Mouse (Mus musculus) lung, embryonic 15.5 days (tissue): ENCODE results near the gene Cdc42bpg. TPM values are rescaled to one million over a fixed set of nuclear protein-coding genes. Genes with fewer than 3 reads are reported as not detected.

Experiments
- ATAC-seq: fragments of 200-750 bp; cut with Nextera tagmentation; 2 replicates; pipeline ENCODE4 v1.8.0; 2017; ENCODE audit warnings: moderate number of reproducible peaks, borderline replicate concordance; ENCODE audit not compliant: low FRiP score, low TSS enrichment; ENCODE audit errors: extremely low read depth
- H3K27ac ChIP-seq: fragments of 300-500 bp; sonication (generic); 2 replicates; pipeline ENCODE4 v1.5.1; 2015; ENCODE audit warnings: moderate library complexity, mild to moderate bottlenecking, inconsistent platforms
- H3K27me3 ChIP-seq: fragments of 300-500 bp; sonication (generic); 2 replicates; pipeline ENCODE4 v1.6.1; 2015; ENCODE audit warnings: inconsistent platforms
- H3K36me3 ChIP-seq: fragments of 300-500 bp; sonication (generic); 2 replicates; pipeline ENCODE4 v1.6.1; 2015; ENCODE audit warnings: inconsistent platforms
- H3K4me1 ChIP-seq: fragments of 300-500 bp; sonication (generic); 2 replicates; pipeline ENCODE4 v1.6.1; 2015; ENCODE audit warnings: inconsistent platforms
- H3K4me2 ChIP-seq: fragments of 300-500 bp; sonication (generic); 2 replicates; pipeline ENCODE4 v1.6.1; 2015; ENCODE audit warnings: inconsistent platforms, mild to moderate bottlenecking, moderate library complexity
- H3K4me3 ChIP-seq: fragments of 300-500 bp; sonication (generic); 2 replicates; pipeline ENCODE4 v1.5.1; 2015; ENCODE audit warnings: mild to moderate bottlenecking, inconsistent platforms
- H3K9ac ChIP-seq: fragments of 300-500 bp; sonication (generic); 2 replicates; pipeline ENCODE4 v1.6.1; 2015; ENCODE audit warnings: inconsistent platforms
- H3K9me3 ChIP-seq: fragments of 300-500 bp; sonication (generic); 2 replicates; pipeline ENCODE4 v1.6.1; 2016; ENCODE audit warnings: inconsistent platforms
- WGBS: fragments of 180-500 bp; shearing (Covaris S2); methylation state at CpG from one replicate; pipeline ENCODE4 v1.1.7; 2015; 5-methylcytosine and 5-hydroxymethylcytosine counted together
- microRNA counts: library from miRNA; unstranded; fragments of <30 nt; microRNA quantifications from one replicate; lab custom pipeline; 2016
- microRNA-seq: library from miRNA; unstranded; fragments of <30 nt; microRNA quantifications from one replicate; pipeline ENCODE4, GENCODE M21; 2016
- polyA plus RNA-seq: library from polyadenylated mRNA; unstranded; fragments of >200 nt; fragmentation: Nextera tagmentation; extraction: Ambion mirVana; gene quantifications from 2 replicates; pipeline ENCODE4 v1.2.1, GENCODE M21; 2015

The Cdc42bpg gene
- polyA plus RNA-seq, 1 experiment from 2014 or later, result 0.92 TPM

DNA sequence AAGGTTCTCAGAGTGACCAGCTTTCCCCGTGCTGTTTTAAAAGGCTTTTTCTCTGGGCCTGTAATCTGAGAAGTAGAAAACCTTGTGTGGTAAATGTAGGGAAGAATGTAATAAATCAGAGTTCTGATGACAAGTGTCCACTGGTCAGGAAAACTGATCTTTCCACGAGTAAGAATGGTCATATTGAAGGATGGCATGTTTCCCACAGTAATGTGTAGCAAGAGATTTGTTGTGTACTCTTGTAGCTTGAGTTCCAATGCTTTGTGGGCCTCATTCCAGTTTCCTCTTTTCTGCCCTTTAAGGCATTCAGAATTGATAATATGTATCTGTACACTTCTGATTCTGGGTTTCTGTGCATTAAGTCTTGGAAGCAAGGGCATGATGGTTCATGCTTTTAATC lies 58.6 kb downstream of the Cdc42bpg start:
- H3K27me3 ChIP-seq, result no peaks in the 10 kb centered on the region
- no peak overlapping the region for H3K27ac ChIP-seq
- 1% methylated on average over 2 of the region's 2 CpGs for WGBS
- peak overlapping the region; percentile 95 for H3K9ac ChIP-seq
- no peaks in the 10 kb centered on the region for H3K9me3 ChIP-seq
- H3K4me2 ChIP-seq, result peak overlapping the region; percentile 67
- peaks cover 46% of the 10 kb centered on the region for H3K36me3 ChIP-seq
- peak overlapping the region; percentile 85 for H3K4me3 ChIP-seq
- H3K4me1 ChIP-seq, result peaks cover 28% of the 10 kb centered on the region
- ATAC-seq, result no peak

DNA sequence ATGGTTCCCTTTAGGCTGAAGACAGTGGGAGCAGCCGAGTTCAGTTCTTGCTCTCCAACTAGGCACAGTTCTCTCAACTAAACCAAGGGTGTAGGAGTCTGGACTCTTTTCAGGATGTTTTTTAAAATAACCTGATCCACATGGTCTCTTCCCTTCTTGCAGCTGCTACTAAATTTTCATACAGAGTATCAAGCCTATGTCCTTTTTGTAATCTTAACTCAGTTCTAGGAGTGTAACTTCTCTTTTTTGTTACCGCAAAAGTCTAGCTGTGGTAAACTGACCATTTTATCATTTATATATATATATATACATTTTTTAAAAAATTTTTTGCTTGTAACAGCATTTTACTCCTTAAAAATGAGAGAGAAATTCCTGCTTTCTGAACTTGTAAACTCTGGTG lies 63.9 kb downstream of the Cdc42bpg start:
- no peak overlapping the region for H3K27ac ChIP-seq
- 89% methylated on average over 2 of the region's 2 CpGs for WGBS
- peaks cover 21% of the 10 kb centered on the region for H3K4me1 ChIP-seq
- no peak overlapping the region for H3K4me3 ChIP-seq
- no peak overlapping the region for H3K9ac ChIP-seq
- H3K27me3 ChIP-seq, result no peaks in the 10 kb centered on the region
- no peaks in the 10 kb centered on the region for H3K9me3 ChIP-seq
- no peak overlapping the region for H3K4me2 ChIP-seq
- no peak for ATAC-seq
- peaks cover 93% of the 10 kb centered on the region for H3K36me3 ChIP-seq

DNA sequence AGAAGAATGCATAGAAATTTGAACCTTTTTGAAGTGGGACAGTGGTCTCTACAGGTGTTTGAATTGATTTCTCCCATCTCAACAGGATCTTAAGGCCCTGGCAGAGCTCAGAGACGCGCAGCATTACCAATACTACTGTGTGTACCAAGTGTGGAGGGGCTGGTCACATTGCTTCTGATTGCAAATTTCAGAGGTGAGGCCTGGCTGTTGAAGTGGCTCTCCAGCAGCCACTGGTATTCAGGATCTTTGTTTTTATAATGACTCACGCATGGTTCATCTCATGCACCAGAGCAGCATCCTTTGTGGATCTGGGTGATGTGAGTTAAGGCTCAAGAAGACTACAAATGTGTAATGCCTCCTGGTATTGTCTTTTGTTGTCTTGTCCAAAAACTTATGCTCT lies 66.2 kb downstream of the Cdc42bpg start:
- H3K4me1 ChIP-seq, result peaks cover 6% of the 10 kb centered on the region; the same call in 1 of the 2 replicates
- no peak overlapping the region for H3K4me2 ChIP-seq
- H3K4me3 ChIP-seq, result no peak overlapping the region
- ATAC-seq, result no peak
- H3K27me3 ChIP-seq, result no peaks in the 10 kb centered on the region
- WGBS, result 78% methylated on average over 3 of the region's 3 CpGs
- H3K27ac ChIP-seq, result no peak overlapping the region
- no peaks in the 10 kb centered on the region for H3K9me3 ChIP-seq
- H3K36me3 ChIP-seq, result peaks cover 94% of the 10 kb centered on the region
- no peak overlapping the region for H3K9ac ChIP-seq

DNA sequence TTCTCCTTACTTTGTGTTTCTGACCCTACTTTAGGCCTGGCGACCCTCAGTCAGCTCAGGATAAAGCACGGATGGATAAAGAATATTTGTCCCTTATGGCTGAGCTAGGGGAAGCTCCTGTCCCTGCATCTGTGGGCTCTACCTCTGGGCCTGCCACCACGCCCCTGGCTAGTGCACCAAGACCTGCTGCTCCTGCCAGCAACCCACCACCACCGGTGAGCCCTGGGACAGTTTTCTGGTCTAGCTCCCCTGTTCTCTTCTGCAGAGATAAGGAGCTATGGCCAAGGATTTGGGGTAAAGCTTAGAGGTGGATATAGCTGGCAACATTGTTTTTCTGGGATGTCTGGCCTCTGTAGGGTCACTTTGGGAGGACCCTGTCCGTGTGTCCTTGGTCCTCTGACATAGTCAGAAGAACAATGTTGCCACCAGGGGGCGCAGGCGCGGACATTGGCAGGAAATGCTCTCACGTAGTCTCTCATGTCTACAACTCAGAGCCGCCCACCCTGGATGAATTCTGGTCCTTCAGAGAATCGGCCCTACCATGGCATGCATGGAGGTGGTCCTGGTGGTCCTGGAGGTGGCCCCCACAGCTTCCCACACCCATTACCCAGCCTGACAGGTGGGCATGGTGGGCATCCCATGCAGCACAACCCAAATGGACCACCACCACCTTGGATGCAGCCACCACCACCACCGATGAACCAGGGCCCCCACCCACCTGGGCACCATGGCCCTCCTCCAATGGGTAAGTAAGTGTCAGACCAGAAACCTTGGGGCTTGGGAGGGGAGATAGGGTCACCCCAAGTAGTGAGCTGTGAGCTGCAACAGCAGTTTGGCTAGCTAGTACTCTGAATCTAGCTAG lies 67.5 kb downstream of the Cdc42bpg start:
- 62% methylated on average over 12 of the region's 12 CpGs for WGBS

DNA sequence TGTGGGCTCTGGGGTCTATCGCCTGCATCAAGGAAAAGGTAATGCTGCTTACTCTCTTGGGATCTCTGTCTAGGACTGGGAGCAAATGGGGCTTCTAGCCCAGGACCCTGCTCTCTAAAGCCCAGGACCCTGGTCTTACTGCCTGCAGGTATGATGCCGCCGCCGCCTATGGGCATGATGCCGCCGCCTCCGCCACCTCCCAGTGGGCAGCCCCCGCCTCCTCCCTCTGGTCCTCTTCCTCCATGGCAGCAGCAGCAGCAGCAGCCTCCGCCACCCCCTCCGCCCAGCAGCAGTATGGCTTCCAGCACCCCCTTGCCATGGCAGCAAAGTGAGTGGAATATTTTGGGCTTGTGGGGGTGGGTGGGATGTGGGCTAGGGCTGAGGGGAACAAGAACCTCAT lies 68.3 kb downstream of the Cdc42bpg start:
- H3K4me2 ChIP-seq, result no peak overlapping the region
- 99% methylated on average over 10 of the region's 10 CpGs for WGBS
- H3K9me3 ChIP-seq, result no peaks in the 10 kb centered on the region
- H3K27ac ChIP-seq, result no peak overlapping the region
- H3K4me3 ChIP-seq, result no peak overlapping the region
- ATAC-seq, result no peak
- H3K9ac ChIP-seq, result no peak overlapping the region
- H3K27me3 ChIP-seq, result no peaks in the 10 kb centered on the region
- peaks cover 94% of the 10 kb centered on the region for H3K36me3 ChIP-seq
- 0 out of 2 replicates have a peak, but pooled peaks cover 3% of the 10 kb centered on the region for H3K4me1 ChIP-seq

More for the DNA sequence above, 67.5 kb downstream of the Cdc42bpg start:
- peak; percentile 44 for ATAC-seq
- Histone ChIP-seq H3K4me2 (no peak overlapping the region), H3K4me3 (no peak overlapping the region), H3K9me3 (no peaks in the 10 kb centered on the region), H3K36me3 (peaks cover 95% of the 10 kb centered on the region), H3K4me1 (0 out of 2 replicates have a peak, but pooled peaks cover 3% of the 10 kb centered on the region), H3K27me3 (no peaks in the 10 kb centered on the region), H3K9ac (no peak overlapping the region), H3K27ac (no peak overlapping the region)

MicroRNA genes within 50 kb of the gene (microRNA counts, 519-probe panel; counts per million panel counts)
- 2,281 counts per million, percentile 33 among the panel's probes with 10 or more counts for microRNA mmu-miR-192 (lab: Ali Mortazavi, UCI)

Small RNA genes within 50 kb of the gene (microRNA-seq; reads per million reads assigned to microRNA genes)
- gene Mir192, result 74.7 reads per million, percentile 49 among the genes with 10 or more reads in this experiment
- 43.7 reads per million, percentile 43 among the genes with 10 or more reads in this experiment for gene Mir194-2
- gene Mir6989, result not detected

Other genes starting within 250 kb of the Cdc42bpg start
- gene Mrpl49, start 248.7 kb upstream of the Cdc42bpg start, polyA plus RNA-seq, result 75.8 and 76.2 TPM in 2 replicates
- gene Fau, start 248.6 kb upstream of the Cdc42bpg start, polyA plus RNA-seq, result 709 and 773 TPM in 2 replicates
- 33.5 and 33.8 TPM in 2 replicates for gene Znhit2, start 245.3 kb upstream of the Cdc42bpg start, polyA plus RNA-seq
- 10.4 and 13.9 TPM in 2 replicates for gene Tm7sf2, start 238.1 kb upstream of the Cdc42bpg start, polyA plus RNA-seq
- 71.6 and 77.5 TPM in 2 replicates for gene Vps51, start 229.2 kb upstream of the Cdc42bpg start, polyA plus RNA-seq
- not detected in 2 replicates for gene Tmem262, start 226.4 kb upstream of the Cdc42bpg start, polyA plus RNA-seq
- gene Gm28374, start 224.2 kb upstream of the Cdc42bpg start, polyA plus RNA-seq, result 1.1 and 1.5 TPM in 2 replicates
- 74.0 and 78.4 TPM in 2 replicates for gene Zfpl1, start 221.5 kb upstream of the Cdc42bpg start, polyA plus RNA-seq
- 47.2 and 48.1 TPM in 2 replicates for gene Cdca5, start 221.5 kb upstream of the Cdc42bpg start, polyA plus RNA-seq
- 0.21 and 0.26 TPM in 2 replicates for gene AC131692.1, start 212.0 kb upstream of the Cdc42bpg start, polyA plus RNA-seq
- 0.34 and 0.41 TPM in 2 replicates for gene Naaladl1, start 200.7 kb upstream of the Cdc42bpg start, polyA plus RNA-seq
- 48.6 and 49.8 TPM in 2 replicates for gene Sac3d1, start 187.8 kb upstream of the Cdc42bpg start, polyA plus RNA-seq
- 33.1 TPM in 2 replicates for gene Snx15, start 178.2 kb upstream of the Cdc42bpg start, polyA plus RNA-seq
- gene Batf2, start 165.5 kb upstream of the Cdc42bpg start, polyA plus RNA-seq, result 0.42 and 0.56 TPM in 2 replicates
- gene Arl2, start 164.9 kb upstream of the Cdc42bpg start, polyA plus RNA-seq, result 96.9 and 106 TPM in 2 replicates
- not detected in 2 replicates for gene Majin, start 122.1 kb upstream of the Cdc42bpg start, polyA plus RNA-seq
- 0.48 TPM in 1 of 2 replicates, not detected in the other for gene Gpha2, start 80.1 kb upstream of the Cdc42bpg start, polyA plus RNA-seq
- gene Ppp2r5b, start 70.6 kb upstream of the Cdc42bpg start, polyA plus RNA-seq, result 17.1 and 19.2 TPM in 2 replicates
- 8.9 and 9.3 TPM in 2 replicates for gene Atg2a, start 64.8 kb upstream of the Cdc42bpg start, polyA plus RNA-seq
- gene Ehd1, start 29.7 kb upstream of the Cdc42bpg start, polyA plus RNA-seq, result 66.7 and 76.1 TPM in 2 replicates
- 82.6 and 85.7 TPM in 2 replicates for gene Men1, start 28.5 kb downstream of the Cdc42bpg start, polyA plus RNA-seq
- 19.2 and 22.9 TPM in 2 replicates for gene Map4k2, start 34.7 kb downstream of the Cdc42bpg start, polyA plus RNA-seq
- 133 and 136 TPM in 2 replicates for gene Sf1, start 57.2 kb downstream of the Cdc42bpg start, polyA plus RNA-seq
- 17.7 and 22.3 TPM in 2 replicates for gene Pygm, start 77.9 kb downstream of the Cdc42bpg start, polyA plus RNA-seq
- 62.6 and 72.1 TPM in 2 replicates for gene Rasgrp2, start 92.9 kb downstream of the Cdc42bpg start, polyA plus RNA-seq
- gene Nrxn2, start 112.3 kb downstream of the Cdc42bpg start, polyA plus RNA-seq, result 0.58 and 0.97 TPM in 2 replicates
- 0.11 TPM in 1 of 2 replicates, not detected in the other for gene Slc22a12, start 236.6 kb downstream of the Cdc42bpg start, polyA plus RNA-seq